Mouse (Mus musculus) heart, postnatal 0 days (tissue): Measurements from ENCODE around the gene Vamp1. TPM values are rescaled to one million over a fixed set of nuclear protein-coding genes. Genes with fewer than 3 reads are reported as not detected.

ENCODE experiments used
- ATAC-seq: fragments of 200-750 bp; cut with Nextera tagmentation; 2 replicates; pipeline ENCODE4 v1.8.0; 2017; ENCODE audit warnings: low read depth, moderate number of reproducible peaks, moderate library complexity; ENCODE audit not compliant: insufficient read depth
- DNase-seq: peaks from one replicate; pipeline ENCODE4 v3.0.0-alpha.2; 2016; ENCODE audit warnings: low spot score
- H3K27ac ChIP-seq: fragments of 300-500 bp; sonication (generic); 2 replicates; pipeline ENCODE4 v1.5.1; 2014; ENCODE audit warnings: low read depth, mild to moderate bottlenecking
- H3K27me3 ChIP-seq: fragments of 300-500 bp; sonication (generic); 2 replicates; pipeline ENCODE4 v1.6.1; 2014; ENCODE audit warnings: low read length, mixed read lengths; ENCODE audit not compliant: control insufficient read depth, insufficient read depth
- H3K36me3 ChIP-seq: fragments of 300-500 bp; sonication (generic); replicated peaks from 2 replicates; pipeline ENCODE4 v1.6.1; 2014; ENCODE audit warnings: low read length, mixed read lengths; ENCODE audit not compliant: control insufficient read depth, insufficient read depth
- H3K4me1 ChIP-seq: fragments of 300-500 bp; sonication (generic); 2 replicates; pipeline ENCODE4 v1.6.1; 2014; ENCODE audit warnings: antibody characterized with exemption; ENCODE audit not compliant: control insufficient read depth, insufficient read depth
- H3K4me2 ChIP-seq: fragments of 300-500 bp; sonication (generic); 2 replicates; pipeline ENCODE4 v1.6.1; 2014; ENCODE audit warnings: low read depth, mild to moderate bottlenecking, low read length, moderate library complexity
- H3K4me3 ChIP-seq: fragments of 300-500 bp; sonication (generic); 2 replicates; pipeline ENCODE4 v1.5.1; 2014; ENCODE audit warnings: low read depth, low read length
- H3K9ac ChIP-seq: fragments of 300-500 bp; sonication (generic); replicated peaks from 2 replicates; pipeline ENCODE4 v1.6.1; 2014; ENCODE audit warnings: low read depth, low read length, mixed read lengths
- H3K9me3 ChIP-seq: fragments of 300-500 bp; sonication (generic); replicated peaks from 2 replicates; pipeline ENCODE4 v1.6.1; 2016; ENCODE audit warnings: low read length; ENCODE audit not compliant: control insufficient read depth
- CTCF ChIP-seq: IDR thresholded peaks from 2 replicates; pipeline ENCODE4 v1.5.1; 2016; ENCODE audit warnings: antibody characterized with exemption, control low read depth, low read depth
- EP300 ChIP-seq: IDR thresholded peaks from 2 replicates; pipeline ENCODE4 v1.6.1; 2016; ENCODE audit warnings: antibody characterized with exemption, low read depth
- WGBS: fragments of 180-500 bp; shearing (Covaris S2); extraction: QIAGEN DNeasy Blood & Tissue Kit; methylation state at CpG from one replicate; pipeline ENCODE4 v1.1.7; 2014; 5-methylcytosine and 5-hydroxymethylcytosine counted together
- polyA plus RNA-seq: library from polyadenylated mRNA; unstranded; fragments of >200 nt; fragmentation: Nextera tagmentation; extraction: Ambion mirVana; gene quantifications from 2 replicates; pipeline ENCODE4 v1.2.1, GENCODE M21; 2015
- total RNA-seq: library from RNA; depleted of rRNA; stranded (reverse); fragments of >200 nt; gene quantifications from 2 replicates; pipeline ENCODE4 v1.2.3, GENCODE M21; 2014; ENCODE audit warnings: low replicate concordance

Gene Vamp1
- total and polyA plus RNA-seq, 2 experiments from 2014 or later: 3.6 to 5.4 TPM

DNA sequence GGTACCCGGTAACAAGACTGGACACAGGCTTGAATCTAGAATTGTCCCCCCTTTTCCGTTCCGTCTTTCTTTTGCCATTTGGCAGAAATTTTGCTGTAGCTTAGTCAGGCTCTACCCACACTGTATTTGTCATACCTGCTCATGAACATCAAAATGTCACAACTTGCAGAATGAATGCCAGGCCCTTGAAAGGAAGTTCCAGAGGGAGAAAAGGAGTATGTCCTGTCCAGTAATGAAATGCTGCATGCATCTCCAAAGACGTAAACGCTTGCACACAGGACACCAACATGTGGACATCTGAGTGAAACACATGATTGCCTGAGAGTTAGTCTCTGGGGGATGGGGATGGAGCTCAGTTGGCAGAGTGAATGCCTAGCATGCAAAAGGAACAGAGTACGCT is 1.6 kb upstream of the Vamp1 start:
- H3K27ac ChIP-seq: no peak overlapping the region
- no peak for DNase-seq
- H3K9me3 ChIP-seq: no peaks in the 10 kb centered on the region

DNA sequence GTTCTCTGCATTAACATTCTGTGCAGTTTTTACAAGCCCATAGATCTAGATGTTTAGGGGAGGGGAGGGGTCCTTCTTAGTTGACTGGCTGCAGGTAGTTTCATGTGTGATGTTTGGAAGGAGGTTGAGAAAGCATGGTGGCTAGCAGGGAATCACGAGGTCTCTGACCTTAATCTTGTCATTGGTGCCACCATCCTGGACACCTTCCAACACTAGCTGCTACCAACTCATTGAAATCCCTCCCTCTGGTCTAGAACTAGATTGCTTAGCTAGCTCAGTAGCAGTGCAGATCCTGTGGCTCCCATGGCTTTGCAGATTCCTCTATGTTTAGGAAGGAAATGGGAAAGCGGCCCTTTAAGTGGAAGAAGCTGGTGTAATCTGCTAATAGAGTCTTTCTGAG is 1.5 kb downstream of the Vamp1 start:
- Histone ChIP-seq H3K27ac (no peak overlapping the region), H3K27me3 (no peaks in the 10 kb centered on the region), H3K36me3 (peaks cover 10% of the 10 kb centered on the region), H3K4me2 (peak overlapping the region; percentile 78; the same call in 1 of the 2 replicates), H3K9ac (no peak overlapping the region), H3K4me1 (peaks cover 13% of the 10 kb centered on the region; the same call in 1 of the 2 replicates), H3K9me3 (no peaks in the 10 kb centered on the region), H3K4me3 (no peak overlapping the region; the same call in 1 of the 2 replicates)
- ATAC-seq: no peak
- no peak for DNase-seq
- 53% methylated on average over 2 of the region's 2 CpGs for WGBS
- TF ChIP-seq CTCF (no peak), EP300 (no peak)

More for the DNA sequence above, 1.6 kb upstream of the Vamp1 start:
- H3K27me3 ChIP-seq: no peaks in the 10 kb centered on the region
- peaks cover 13% of the 10 kb centered on the region; the same call in 1 of the 2 replicates for H3K4me1 ChIP-seq
- no peaks in the 10 kb centered on the region for H3K36me3 ChIP-seq
- no peak overlapping the region for H3K4me3 ChIP-seq
- WGBS: 80% methylated on average over 6 of the region's 6 CpGs
- H3K9ac ChIP-seq: no peak overlapping the region
- no peak for ATAC-seq
- H3K4me2 ChIP-seq: no peak overlapping the region
- TF ChIP-seq CTCF: no peak

DNA sequence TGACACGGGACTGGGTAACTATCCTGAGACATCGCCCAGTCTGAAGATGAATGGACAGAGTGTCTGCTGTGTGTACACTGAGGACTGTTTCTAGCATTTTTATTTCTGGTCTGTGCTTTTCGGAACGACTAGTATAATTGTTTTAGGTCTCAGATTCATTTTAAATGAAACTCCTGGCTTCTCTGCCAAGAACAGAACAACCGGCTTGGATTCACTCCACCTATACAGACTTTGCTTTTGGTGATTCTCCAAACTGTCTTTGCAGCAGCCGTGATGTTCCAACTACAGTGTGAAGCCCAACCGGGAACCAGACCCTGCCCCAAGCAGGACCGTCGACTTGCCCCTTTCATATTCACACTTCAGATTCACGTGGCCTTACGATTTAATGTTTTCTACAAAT is 2.5 kb downstream of the Vamp1 start:
- no peak for ATAC-seq
- no peak for TF ChIP-seq EP300
- TF ChIP-seq CTCF: no peak
- WGBS: 83% methylated on average over 11 of the region's 11 CpGs
- Histone ChIP-seq H3K4me2 (no peak overlapping the region), H3K9me3 (no peaks in the 10 kb centered on the region), H3K4me3 (no peak overlapping the region), H3K4me1 (peaks cover 13% of the 10 kb centered on the region; the same call in 1 of the 2 replicates), H3K36me3 (peaks cover 10% of the 10 kb centered on the region), H3K27ac (no peak overlapping the region), H3K27me3 (no peaks in the 10 kb centered on the region), H3K9ac (no peak overlapping the region)
- no peak for DNase-seq

DNA sequence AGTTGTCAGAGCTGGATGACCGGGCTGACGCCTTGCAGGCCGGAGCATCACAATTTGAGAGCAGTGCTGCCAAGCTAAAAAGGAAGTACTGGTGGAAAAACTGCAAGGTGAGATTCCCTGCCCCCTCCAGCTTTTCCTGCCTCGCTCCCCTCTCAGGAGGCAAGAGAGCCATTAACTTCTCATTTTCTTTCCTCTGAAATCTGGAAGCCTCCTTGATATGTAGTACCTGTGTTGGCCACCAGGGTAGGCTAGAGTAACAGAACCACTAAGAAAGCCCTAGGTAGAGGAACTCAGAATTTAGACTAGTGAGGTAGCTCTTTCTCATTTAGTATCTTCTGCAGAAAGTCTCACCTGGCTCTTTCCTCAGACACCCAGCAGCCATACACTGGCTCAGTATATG is 3.6 kb downstream of the Vamp1 start:
- Histone ChIP-seq H3K4me3 (no peak overlapping the region), H3K36me3 (peaks cover 10% of the 10 kb centered on the region), H3K4me2 (no peak overlapping the region), H3K27ac (no peak overlapping the region), H3K4me1 (peaks cover 13% of the 10 kb centered on the region; the same call in 1 of the 2 replicates), H3K9ac (no peak overlapping the region), H3K9me3 (no peaks in the 10 kb centered on the region), H3K27me3 (no peaks in the 10 kb centered on the region)
- TF ChIP-seq CTCF (peak; percentile 87), EP300 (no peak)
- 81% methylated on average over 4 of the region's 4 CpGs for WGBS
- ATAC-seq (no peak), DNase-seq (peak; percentile 39)

DNA sequence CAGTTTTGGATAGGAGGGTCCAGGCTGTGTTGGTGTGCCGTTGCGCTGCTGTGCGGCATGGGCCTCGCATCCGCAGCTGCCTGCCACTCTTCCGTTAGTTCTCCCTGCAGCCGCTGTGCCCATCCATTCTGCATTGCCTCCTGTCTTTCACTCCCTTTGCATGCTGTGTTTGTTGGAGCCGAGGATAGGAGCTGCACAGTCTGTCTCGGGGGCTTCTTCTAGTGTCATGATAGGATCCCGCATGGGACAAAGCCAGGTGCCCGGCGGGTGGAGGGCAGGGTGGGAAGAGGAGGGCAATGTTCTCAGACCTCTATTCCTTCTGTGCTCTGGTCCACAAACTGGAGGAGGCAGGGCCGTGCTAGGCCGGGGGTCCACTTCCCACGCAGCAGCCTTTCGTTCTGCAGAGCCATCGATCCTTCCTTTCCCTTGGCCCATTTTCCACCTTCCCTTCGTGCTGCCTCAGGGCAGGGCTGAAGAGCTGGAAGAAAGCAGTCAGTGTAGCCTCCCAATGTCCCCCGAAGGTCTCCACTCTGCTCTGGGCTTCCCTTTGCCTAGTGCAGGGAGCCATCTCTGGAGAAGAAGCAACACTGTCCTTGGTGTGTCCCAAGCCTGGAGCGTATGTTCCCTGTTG is 5.9 kb downstream of the Vamp1 start:
- no peak for TF ChIP-seq CTCF
- TF ChIP-seq EP300: no peak
- peak overlapping the region; percentile 57; the same call in 1 of the 2 replicates for H3K27ac ChIP-seq
- no peak overlapping the region for H3K4me3 ChIP-seq
- 89% methylated on average over 20 of the region's 20 CpGs for WGBS
- no peaks in the 10 kb centered on the region for H3K9me3 ChIP-seq
- DNase-seq: no peak
- no peak overlapping the region for H3K9ac ChIP-seq
- H3K4me1 ChIP-seq: peaks cover 10% of the 10 kb centered on the region; the same call in 1 of the 2 replicates
- H3K36me3 ChIP-seq: peaks cover 17% of the 10 kb centered on the region
- no peak for ATAC-seq
- no peaks in the 10 kb centered on the region for H3K27me3 ChIP-seq
- H3K4me2 ChIP-seq: no peak overlapping the region

DNA sequence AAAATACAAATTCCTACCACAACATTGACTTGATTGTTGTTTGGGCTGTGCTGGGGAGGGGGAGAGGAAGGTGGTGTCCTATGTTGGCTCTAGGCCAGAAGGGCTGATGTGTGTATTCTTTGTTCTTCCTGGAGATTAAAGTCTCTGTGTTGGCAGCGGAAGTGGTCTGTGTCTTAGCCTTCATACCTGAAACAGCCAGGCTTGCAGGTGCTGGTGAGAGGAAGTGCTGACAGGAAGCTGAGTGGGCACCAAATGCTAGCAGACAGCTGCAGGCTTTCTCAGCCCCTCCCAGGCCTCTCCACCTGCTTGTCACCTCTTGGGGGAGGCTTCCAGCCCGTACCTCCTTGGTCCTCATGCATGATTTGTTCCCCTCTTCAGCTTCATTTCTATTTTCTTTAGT is 6.8 kb downstream of the Vamp1 start:
- H3K4me2 ChIP-seq: no peak overlapping the region
- 0 out of 2 replicates have a peak, but pooled peaks cover under 1% of the 10 kb centered on the region for H3K4me1 ChIP-seq
- H3K4me3 ChIP-seq: no peak overlapping the region
- no peak for ATAC-seq
- TF ChIP-seq CTCF: no peak
- TF ChIP-seq EP300: no peak
- H3K27ac ChIP-seq: no peak overlapping the region; the same call in 1 of the 2 replicates
- H3K36me3 ChIP-seq: peaks cover 17% of the 10 kb centered on the region
- no peak overlapping the region for H3K9ac ChIP-seq
- 40% methylated on average over 2 of the region's 2 CpGs for WGBS
- DNase-seq: no peak
- H3K27me3 ChIP-seq: no peaks in the 10 kb centered on the region
- no peaks in the 10 kb centered on the region for H3K9me3 ChIP-seq
